Mouse (Mus musculus) spleen, adult 2 months (tissue): ENCODE data around the gene Tnks1bp1.

ENCODE experiments used
- CTCF ChIP-seq: fragments of 200-500 bp; IDR thresholded peaks from 2 replicates; pipeline ENCODE4 v1.5.1; 2011; ENCODE audit warnings: mild to moderate bottlenecking, inconsistent platforms; ENCODE audit not compliant: insufficient read depth, insufficient read length, insufficient replicate concordance; ENCODE audit errors: extremely low read depth
- POLR2A ChIP-seq: fragments of 200-500 bp; IDR thresholded peaks from 2 replicates; pipeline ENCODE4 v1.6.1; 2011; ENCODE audit warnings: low read depth, low read length, inconsistent platforms

- TF ChIP-seq POLR2A = no peak
- no peak for TF ChIP-seq CTCF
These were observed 55.4 kb downstream of the Tnks1bp1 start for GRCm38 (mm10) chr2:85103201-85103600.
